Mouse (Mus musculus) embryonic facial prominence, embryonic 11.5 days (tissue): ENCODE results near the gene Prdm8. TPM values are rescaled to one million over a fixed set of nuclear protein-coding genes. Genes with fewer than 3 reads are reported as not detected.
A peak's percentile ranks its signal among the peaks of the same experiment; 100 is the strongest.

Experiments used
- ATAC-seq: fragments of 200-750 bp; cut with Nextera tagmentation; replicated peaks from 2 replicates; pipeline ENCODE4 v1.8.0; 2017; ENCODE audit warnings: low read depth; ENCODE audit not compliant: insufficient number of reproducible peaks, low FRiP score, low TSS enrichment
- DNase-seq: peaks from one replicate; pipeline ENCODE4 v3.0.0-alpha.2; 2015; ENCODE audit warnings: low spot score
- H3K27ac ChIP-seq: fragments of 300-500 bp; sonication (generic); replicated peaks from 2 replicates; pipeline ENCODE4 v1.5.1; 2014; ENCODE audit warnings: mild to moderate bottlenecking, low read depth, low read length, control low read depth
- H3K27me3 ChIP-seq: fragments of 300-500 bp; sonication (generic); 2 replicates; pipeline ENCODE4 v1.6.1; 2014; ENCODE audit warnings: mild to moderate bottlenecking, low read length, moderate library complexity, mixed read lengths; ENCODE audit not compliant: control insufficient read depth, insufficient read depth
- H3K36me3 ChIP-seq: fragments of 300-500 bp; sonication (generic); replicated peaks from 2 replicates; pipeline ENCODE4 v1.6.1; 2014; ENCODE audit warnings: low read depth, mild to moderate bottlenecking, low read length, moderate library complexity, mixed read lengths; ENCODE audit not compliant: control insufficient read depth, insufficient read depth
- H3K4me1 ChIP-seq: fragments of 300-500 bp; sonication (generic); 2 replicates; pipeline ENCODE4 v1.6.1; 2014; ENCODE audit warnings: low read length, mixed read lengths; ENCODE audit not compliant: control insufficient read depth, insufficient read depth
- H3K4me2 ChIP-seq: fragments of 300-500 bp; sonication (generic); 2 replicates; pipeline ENCODE4 v1.6.1; 2014; ENCODE audit warnings: low read depth, mild to moderate bottlenecking, control low read depth, low read length, moderate library complexity
- H3K4me3 ChIP-seq: fragments of 300-500 bp; sonication (generic); 2 replicates; pipeline ENCODE4 v1.5.1; 2014; ENCODE audit warnings: low read depth, low read length, control low read depth
- H3K9ac ChIP-seq: fragments of 300-500 bp; sonication (generic); replicated peaks from 2 replicates; pipeline ENCODE4 v1.6.1; 2014; ENCODE audit warnings: mild to moderate bottlenecking, control low read depth, low read length
- H3K9me3 ChIP-seq: fragments of 300-500 bp; sonication (generic); replicated peaks from 2 replicates; pipeline ENCODE4 v1.6.1; 2016; ENCODE audit warnings: mild to moderate bottlenecking, low read length, inconsistent platforms, mixed read lengths; ENCODE audit not compliant: control insufficient read depth
- WGBS: fragments of 180-500 bp; shearing (Covaris S2); extraction: QIAGEN DNeasy Blood & Tissue Kit; methylation state at CpG from one replicate; pipeline ENCODE4 v1.1.7; 2014; 5-methylcytosine and 5-hydroxymethylcytosine counted together
- polyA plus RNA-seq: library from polyadenylated mRNA; unstranded; fragments of >200 nt; fragmentation: Nextera tagmentation; extraction: Ambion mirVana; gene quantifications from 2 replicates; pipeline ENCODE4 v1.2.1, GENCODE M21; 2014

Prdm8 gene
- polyA plus RNA-seq, 1 experiment from 2014 or later, result 0.22 TPM

- H3K27ac ChIP-seq, result no peak overlapping the region
- no peak overlapping the region for H3K9ac ChIP-seq
- DNase-seq (no peak), ATAC-seq (no peak)
- H3K36me3 ChIP-seq, result no peaks in the 10 kb centered on the region
- H3K4me3 ChIP-seq, result no peak overlapping the region
- no peak overlapping the region for H3K4me2 ChIP-seq
- H3K27me3 ChIP-seq, result peaks cover 70% of the 10 kb centered on the region
- peaks cover 7% of the 10 kb centered on the region; the same call in 1 of the 2 replicates for H3K4me1 ChIP-seq
- H3K9me3 ChIP-seq, result no peaks in the 10 kb centered on the region
- 2% methylated on average over 16 of the region's 16 CpGs for WGBS
Measured at GRCm38 (mm10) chr5:98181686-98182602, 14.9 kb downstream of the Prdm8 start.

- H3K27me3 ChIP-seq, result peaks cover 70% of the 10 kb centered on the region
- no peak overlapping the region for H3K9ac ChIP-seq
- H3K4me1 ChIP-seq, result peaks cover 7% of the 10 kb centered on the region; the same call in 1 of the 2 replicates
- H3K36me3 ChIP-seq, result no peaks in the 10 kb centered on the region
- ATAC-seq (no peak), DNase-seq (no peak)
- H3K4me3 ChIP-seq, result no peak overlapping the region
- WGBS, result 2% methylated on average over 5 of the region's 5 CpGs
- H3K9me3 ChIP-seq, result no peaks in the 10 kb centered on the region
- H3K4me2 ChIP-seq, result no peak overlapping the region
- no peak overlapping the region for H3K27ac ChIP-seq
Measured at GRCm38 (mm10) chr5:98182603-98182920, 15.6 kb downstream of the Prdm8 start.

GRCm38 (mm10) chr5:98183031-98183595, 16.1 kb downstream of the Prdm8 start:
- 1% methylated on average over 14 of the region's 14 CpGs for WGBS
- Histone ChIP-seq H3K4me2 (no peak overlapping the region), H3K4me1 (peaks cover 7% of the 10 kb centered on the region; the same call in 1 of the 2 replicates), H3K9me3 (no peaks in the 10 kb centered on the region), H3K27me3 (peaks cover 70% of the 10 kb centered on the region), H3K9ac (no peak overlapping the region), H3K27ac (no peak overlapping the region), H3K4me3 (no peak overlapping the region), H3K36me3 (no peaks in the 10 kb centered on the region)
- ATAC-seq (no peak), DNase-seq (peak; percentile 23)

GRCm38 (mm10) chr5:98184281-98184910, 17.4 kb downstream of the Prdm8 start:
- Histone ChIP-seq H3K36me3 (no peaks in the 10 kb centered on the region), H3K9ac (no peak overlapping the region), H3K27me3 (peaks cover 67% of the 10 kb centered on the region), H3K4me1 (peaks cover 7% of the 10 kb centered on the region; the same call in 1 of the 2 replicates), H3K4me2 (no peak overlapping the region), H3K27ac (no peak overlapping the region), H3K4me3 (no peak overlapping the region), H3K9me3 (no peaks in the 10 kb centered on the region)
- ATAC-seq (no peak), DNase-seq (no peak)
- WGBS, result 2% methylated on average over 17 of the region's 17 CpGs

DNA sequence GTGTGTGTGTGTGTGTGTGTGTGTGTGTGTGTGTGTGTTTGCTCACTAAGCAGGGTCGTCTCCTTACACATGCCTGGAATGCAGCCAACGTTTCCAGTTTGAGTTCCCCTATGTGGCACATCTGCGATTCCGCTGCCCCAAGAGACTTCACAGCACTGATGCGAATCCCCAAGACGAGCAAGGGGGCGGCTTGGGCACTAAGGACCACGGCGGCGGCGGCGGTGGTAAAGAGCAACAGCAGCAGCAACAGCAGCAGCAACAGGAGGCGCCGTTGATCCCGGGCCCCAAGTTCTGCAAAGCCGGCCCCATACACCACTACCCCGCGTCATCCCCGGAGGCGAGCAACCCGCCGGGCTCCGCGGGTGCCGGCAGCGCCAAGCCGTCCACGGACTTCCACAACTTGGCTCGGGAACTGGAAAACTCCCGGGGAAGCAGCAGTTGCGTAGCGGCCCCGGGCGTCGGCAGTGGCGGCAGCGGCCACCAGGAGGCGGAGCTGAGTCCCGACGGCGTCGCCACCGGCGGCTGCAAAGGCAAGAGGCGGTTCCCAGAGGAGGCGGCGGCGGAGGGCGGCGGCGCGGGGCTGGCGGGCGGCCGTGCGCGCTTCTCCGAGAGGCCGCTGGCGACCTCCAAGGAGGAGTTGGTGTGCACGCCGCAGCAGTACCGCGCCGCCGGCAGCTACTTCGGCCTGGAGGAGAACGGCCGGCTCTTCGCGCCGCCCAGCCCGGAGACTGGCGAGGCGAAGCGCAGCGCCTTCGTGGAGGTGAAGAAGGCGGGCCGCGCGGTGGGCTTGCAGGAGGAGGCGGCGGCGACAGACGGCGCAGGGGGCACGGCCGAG, 18.2 kb downstream of the Prdm8 start:
- under 1% methylated on average over 64 of the region's 89 CpGs for WGBS
- peak; percentile 31; the same call in 1 of the 2 replicates for ATAC-seq
- no peaks in the 10 kb centered on the region for H3K36me3 ChIP-seq
- H3K4me3 ChIP-seq, result peak overlapping the region; percentile 48
- peaks cover 69% of the 10 kb centered on the region for H3K27me3 ChIP-seq
- peaks cover 11% of the 10 kb centered on the region for H3K4me1 ChIP-seq
- H3K9ac ChIP-seq, result peak overlapping the region; percentile 34
- peak overlapping the region; percentile 92 for H3K4me2 ChIP-seq
- peak; percentile 85 for DNase-seq
- H3K27ac ChIP-seq, result no peak overlapping the region
- no peaks in the 10 kb centered on the region for H3K9me3 ChIP-seq

DNA sequence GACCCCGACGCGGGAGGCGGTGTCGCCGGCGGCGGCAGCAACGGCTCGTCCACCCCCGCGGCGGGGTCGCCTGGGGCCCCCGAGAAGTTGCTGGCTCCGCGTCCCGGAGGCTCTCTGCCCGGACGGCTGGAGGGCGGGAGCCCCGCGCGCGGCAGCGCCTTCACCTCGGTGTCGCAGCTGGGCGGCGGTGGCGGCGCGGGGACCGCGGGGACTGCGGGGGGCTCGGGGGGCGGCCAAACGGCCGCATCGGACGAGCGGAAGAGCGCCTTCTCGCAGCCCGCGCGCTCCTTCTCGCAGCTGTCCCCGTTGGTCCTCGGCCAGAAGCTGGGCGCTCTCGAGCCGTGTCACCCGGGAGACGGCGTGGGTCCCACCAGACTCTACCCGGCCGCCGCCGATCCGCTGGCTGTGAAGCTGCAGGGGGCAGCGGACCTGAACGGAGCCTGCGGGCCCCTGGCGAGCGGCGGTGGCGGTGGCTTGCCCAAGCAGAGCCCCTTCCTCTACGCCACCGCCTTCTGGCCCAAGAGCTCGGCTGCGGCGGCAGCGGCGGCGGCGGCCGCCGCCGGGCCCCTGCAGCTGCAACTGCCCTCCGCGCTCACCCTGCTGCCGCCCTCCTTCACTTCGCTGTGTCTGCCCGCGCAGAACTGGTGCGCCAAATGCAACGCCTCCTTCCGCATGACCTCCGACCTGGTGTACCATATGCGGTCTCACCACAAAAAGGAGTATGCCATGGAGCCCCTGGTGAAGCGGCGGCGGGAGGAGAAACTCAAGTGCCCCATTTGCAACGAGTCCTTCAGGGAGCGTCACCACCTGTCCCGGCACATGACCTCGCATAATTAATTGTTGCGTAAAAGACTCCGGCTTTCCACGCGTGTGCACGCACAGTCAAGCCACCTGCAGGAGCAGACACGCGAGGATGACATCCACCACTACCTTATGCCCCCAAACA, 19.1 kb downstream of the Prdm8 start:
- peak overlapping the region; percentile 48 for H3K4me3 ChIP-seq
- H3K4me1 ChIP-seq, result peaks cover 11% of the 10 kb centered on the region
- no peak overlapping the region for H3K27ac ChIP-seq
- peak; percentile 55 for ATAC-seq
- peak; percentile 46 for DNase-seq
- H3K36me3 ChIP-seq, result no peaks in the 10 kb centered on the region
- H3K4me2 ChIP-seq, result peak overlapping the region; percentile 92
- WGBS, result under 1% methylated on average over 76 of the region's 106 CpGs
- H3K9me3 ChIP-seq, result no peaks in the 10 kb centered on the region
- H3K27me3 ChIP-seq, result peaks cover 63% of the 10 kb centered on the region
- H3K9ac ChIP-seq, result peak overlapping the region; percentile 34
